Mouse (Mus musculus) liver, embryonic 15.5 days (tissue): ENCODE data around the gene Adamts20. TPM values are rescaled to one million over a fixed set of nuclear protein-coding genes. Genes with fewer than 3 reads are reported as not detected.

ENCODE experiments used
- ATAC-seq: fragments of 200-750 bp; cut with Nextera tagmentation; 2 replicates; pipeline ENCODE4 v1.8.0; 2017; ENCODE audit warnings: moderate number of reproducible peaks, mild to moderate bottlenecking, moderate library complexity; ENCODE audit not compliant: insufficient read depth
- H3K27ac ChIP-seq: fragments of 300-500 bp; sonication (generic); replicated peaks from 2 replicates; pipeline ENCODE4 v1.5.1; 2015; ENCODE audit warnings: mild to moderate bottlenecking, inconsistent platforms
- H3K27me3 ChIP-seq: fragments of 300-500 bp; sonication (generic); 2 replicates; pipeline ENCODE4 v1.6.1; 2015; ENCODE audit warnings: mild to moderate bottlenecking, inconsistent platforms
- H3K36me3 ChIP-seq: fragments of 300-500 bp; sonication (generic); replicated peaks from 2 replicates; pipeline ENCODE4 v1.6.1; 2015; ENCODE audit warnings: moderate library complexity, mild to moderate bottlenecking, inconsistent platforms
- H3K4me1 ChIP-seq: fragments of 300-500 bp; sonication (generic); replicated peaks from 2 replicates; pipeline ENCODE4 v1.6.1; 2015; ENCODE audit warnings: inconsistent platforms
- H3K4me2 ChIP-seq: fragments of 300-500 bp; sonication (generic); 2 replicates; pipeline ENCODE4 v1.6.1; 2015; ENCODE audit warnings: moderate library complexity, mild to moderate bottlenecking, inconsistent platforms
- H3K4me3 ChIP-seq: fragments of 300-500 bp; sonication (generic); replicated peaks from 2 replicates; pipeline ENCODE4 v1.5.1; 2015; ENCODE audit warnings: mild to moderate bottlenecking, inconsistent platforms
- H3K9ac ChIP-seq: fragments of 300-500 bp; sonication (generic); 2 replicates; pipeline ENCODE4 v1.6.1; 2015; ENCODE audit warnings: moderate library complexity, mild to moderate bottlenecking, inconsistent platforms
- H3K9me3 ChIP-seq: fragments of 300-500 bp; sonication (generic); replicated peaks from 2 replicates; pipeline ENCODE4 v1.6.1; 2016; ENCODE audit warnings: inconsistent platforms
- WGBS: fragments of 180-500 bp; shearing (Covaris S2); methylation state at CpG from one replicate; pipeline ENCODE4 v1.1.7; 2015; ENCODE audit warnings: mixed read lengths; ENCODE audit not compliant: insufficient replicate concordance; 5-methylcytosine and 5-hydroxymethylcytosine counted together
- polyA plus RNA-seq: library from polyadenylated mRNA; unstranded; fragments of >200 nt; fragmentation: Nextera tagmentation; extraction: Ambion mirVana; gene quantifications from 2 replicates; pipeline ENCODE4 v1.2.1, GENCODE M21; 2015

Adamts20 gene
- polyA plus RNA-seq, 1 experiment from 2014 or later, result 0.06 TPM

- no peak overlapping the region for H3K4me2 ChIP-seq
- 55% methylated on average over 1 of the region's 1 CpGs for WGBS
- no peak for ATAC-seq
- no peaks in the 10 kb centered on the region for H3K36me3 ChIP-seq
- no peak overlapping the region for H3K4me3 ChIP-seq
- H3K9me3 ChIP-seq, result no peaks in the 10 kb centered on the region
- H3K4me1 ChIP-seq, result no peaks in the 10 kb centered on the region
- no peak overlapping the region for H3K27ac ChIP-seq
- no peaks in the 10 kb centered on the region for H3K27me3 ChIP-seq
- no peak overlapping the region for H3K9ac ChIP-seq
These were observed 237.8 kb downstream of the Adamts20 start for GRCm38 (mm10) chr15:94227388-94227787.

DNA sequence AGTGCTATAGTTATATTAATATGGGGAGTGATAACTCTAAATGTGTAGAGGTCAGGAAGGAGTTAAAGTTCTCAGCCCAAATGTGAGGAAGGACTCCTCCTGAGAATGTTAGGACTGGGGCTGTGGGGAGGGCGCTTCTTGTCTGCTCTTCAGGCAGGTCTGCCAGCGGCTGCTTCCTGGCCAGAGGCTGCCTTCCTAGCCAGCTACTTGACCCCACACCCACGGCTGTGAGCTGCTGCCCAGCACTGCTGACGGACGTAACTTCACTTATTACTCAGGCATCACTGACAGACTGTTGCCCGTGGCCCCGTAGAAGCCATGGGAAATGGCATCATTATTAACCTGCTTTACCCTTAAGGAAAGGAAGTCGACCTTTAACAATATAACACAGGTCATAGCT lies 242.1 kb downstream of the Adamts20 start:
- Histone ChIP-seq H3K9ac (no peak overlapping the region), H3K36me3 (no peaks in the 10 kb centered on the region), H3K4me1 (no peaks in the 10 kb centered on the region), H3K27ac (no peak overlapping the region), H3K27me3 (no peaks in the 10 kb centered on the region), H3K4me2 (no peak overlapping the region), H3K4me3 (no peak overlapping the region), H3K9me3 (no peaks in the 10 kb centered on the region)
- WGBS, result 19% methylated on average over 8 of the region's 8 CpGs
- ATAC-seq, result no peak

GRCm38 (mm10) chr15:94220686-94221085 lies 244.5 kb downstream of the Adamts20 start:
- H3K4me3 ChIP-seq, result no peak overlapping the region
- no peak overlapping the region for H3K27ac ChIP-seq
- H3K9me3 ChIP-seq, result no peaks in the 10 kb centered on the region
- H3K4me1 ChIP-seq, result no peaks in the 10 kb centered on the region
- no peak for ATAC-seq
- no peak overlapping the region for H3K4me2 ChIP-seq
- no peaks in the 10 kb centered on the region for H3K27me3 ChIP-seq
- H3K36me3 ChIP-seq, result no peaks in the 10 kb centered on the region
- WGBS, result 55% methylated on average over 8 of the region's 8 CpGs
- no peak overlapping the region for H3K9ac ChIP-seq

Other genes starting within 250 kb of the Adamts20 start
- gene Pus7l, start 78.1 kb upstream of the Adamts20 start, polyA plus RNA-seq, result 2.3 and 2.6 TPM in 2 replicates
- 3.6 and 4.2 TPM in 2 replicates for gene Irak4, start 78.2 kb upstream of the Adamts20 start, polyA plus RNA-seq
- 25.5 and 26.0 TPM in 2 replicates for gene Twf1, start 124.5 kb upstream of the Adamts20 start, polyA plus RNA-seq
- 0.18 and 0.30 TPM in 2 replicates for gene Tmem117, start 163.8 kb upstream of the Adamts20 start, polyA plus RNA-seq